Mouse (Mus musculus): ENCODE measurements around the gene Ppfia3.

- no peak for TF ChIP-seq CTCF (IDR thresholded peaks at IDR 0.05; ENCODE audit: low read depth)
- no peak for TF ChIP-seq EP300 (IDR thresholded peaks at IDR 0.05; ENCODE audit: low read depth)
Observed at GRCm38 (mm10) chr7:45313495-45313894, 53.3 kb downstream of the Ppfia3 start.

All from heart, postnatal 0 days (tissue).